Mouse (Mus musculus) erythroblast, embryonic 14.5 days (primary cell): ENCODE data around the gene Ints7.

ENCODE experiments used
- GATA1 ChIP-seq: IDR thresholded peaks from 2 replicates; pipeline ENCODE4 v1.6.1; 2012; ENCODE audit warnings: low read length, inconsistent platforms, mixed read lengths
- TAL1 ChIP-seq: IDR thresholded peaks from 3 replicates; pipeline ENCODE4 v1.6.1; 2012; ENCODE audit warnings: low read length, inconsistent platforms, mixed read lengths

- TF ChIP-seq TAL1 (no peak), GATA1 (no peak)
Measured at GRCm38 (mm10) chr1:191666351-191666750, 90.9 kb downstream of the Ints7 start.
